Mouse (Mus musculus) layer of hippocampus, adult 8-10 months (tissue): ENCODE data around the gene M6pr. TPM values are rescaled to one million over a fixed set of nuclear protein-coding genes. Genes with fewer than 3 reads are reported as not detected.
A peak's percentile ranks its signal among the peaks of the same experiment; 100 is the strongest.

Source experiments
- DNase-seq, 2 experiments: peaks; one replicate each; pipeline ENCODE4 v3.0.0; 2022; ENCODE audit warnings: low spot score in 2 of 2
- total RNA-seq, 4 experiments: library from RNA; stranded (reverse); gene quantifications; 2 replicates each; pipeline ENCODE4 v1.2.4; 2022

The M6pr gene
- 10 to 100 TPM; 81.2 to 92.7 (median 89.2) TPM for total RNA-seq

DNA sequence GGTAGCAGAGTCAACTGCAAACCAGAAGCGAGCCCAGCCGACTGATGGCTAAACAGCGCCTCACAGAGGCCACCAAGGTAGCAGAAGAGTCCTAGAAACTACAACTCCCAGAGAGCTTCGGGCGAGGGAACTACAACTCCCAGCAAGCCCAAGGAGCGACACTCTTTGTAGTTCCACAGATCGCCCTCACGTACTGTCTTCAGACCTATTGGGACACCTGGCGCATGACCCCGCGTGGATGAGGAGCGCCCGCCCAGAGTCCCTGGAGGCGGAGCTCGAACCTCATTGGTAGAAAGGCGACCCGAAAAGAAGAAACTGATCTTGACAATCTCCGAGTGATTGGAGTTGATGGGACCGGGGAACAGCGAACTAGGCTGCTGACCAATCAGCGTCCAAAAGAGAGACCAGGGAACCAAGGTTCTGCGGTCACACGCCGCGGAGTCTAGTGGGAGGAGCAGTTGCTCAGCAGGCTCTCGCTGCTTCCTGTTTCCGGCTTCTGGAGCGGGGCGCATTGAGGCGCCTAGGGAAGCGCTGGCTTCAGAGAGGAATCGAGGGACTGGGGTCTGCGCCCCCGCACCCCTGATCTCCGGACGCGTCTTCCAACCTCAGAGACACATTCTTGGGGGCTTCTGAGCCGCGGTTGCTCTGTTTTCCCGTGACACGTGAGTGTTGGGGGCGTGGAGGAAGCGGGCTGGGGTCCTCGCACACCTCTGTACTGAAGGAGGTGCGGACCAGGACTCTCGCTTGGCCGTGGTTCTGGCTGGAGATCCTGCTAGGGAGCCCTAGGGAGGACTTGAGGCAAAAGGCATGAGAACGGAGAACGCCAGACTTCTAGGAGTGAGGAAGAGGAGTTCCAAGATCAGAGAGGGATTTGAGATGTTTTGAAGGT lies at the start of gene M6pr:
M6pr (plus strand) TSS at position 216 of the 889 bp plus-strand sequence.
- peak; percentile 98 to 99 for DNase-seq

DNA sequence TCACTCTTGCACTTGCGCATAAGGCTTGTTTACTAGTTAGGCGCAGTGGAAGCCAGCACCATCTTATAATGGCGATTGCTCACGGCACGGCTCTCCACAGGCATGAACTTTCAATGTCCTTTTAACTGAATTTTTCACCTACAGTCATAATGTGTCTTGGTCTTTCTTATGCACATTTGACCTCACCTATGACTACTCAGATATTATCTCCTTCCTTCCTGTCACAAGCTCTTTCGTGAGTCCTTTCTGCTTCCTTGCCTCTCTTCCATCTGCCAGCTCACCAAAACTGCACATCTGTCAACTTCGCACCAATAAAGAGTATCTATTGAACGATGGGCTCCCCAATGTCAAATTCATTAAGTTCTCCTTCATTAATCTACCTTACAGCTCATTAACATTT lies 46.0 kb upstream of the M6pr start:
- no peak for DNase-seq

DNA sequence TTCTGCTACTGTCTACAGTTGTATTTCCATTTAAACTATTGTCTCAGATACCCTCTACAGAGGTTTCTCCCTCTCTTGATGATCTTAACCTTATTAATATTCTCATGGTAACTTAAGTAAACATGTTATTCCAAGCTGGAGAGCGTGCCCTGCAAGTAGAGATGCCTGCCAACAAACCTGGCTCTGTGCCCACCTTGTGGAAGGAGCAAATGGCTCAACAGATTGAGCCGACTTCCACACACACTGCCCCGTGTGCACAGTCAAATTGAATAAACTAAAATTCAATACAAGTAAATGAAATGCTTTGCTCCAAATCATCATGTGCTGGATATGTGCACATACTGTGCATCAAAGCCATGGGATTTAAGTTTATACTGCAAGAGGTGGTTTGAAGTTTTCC lies 40.0 kb upstream of the M6pr start:
- peak; percentile 75 to 84 for DNase-seq

- DNase-seq = no peak
Observed at GRCm38 (mm10) chr6:122269170-122269569, 39.4 kb upstream of the M6pr start.

DNA sequence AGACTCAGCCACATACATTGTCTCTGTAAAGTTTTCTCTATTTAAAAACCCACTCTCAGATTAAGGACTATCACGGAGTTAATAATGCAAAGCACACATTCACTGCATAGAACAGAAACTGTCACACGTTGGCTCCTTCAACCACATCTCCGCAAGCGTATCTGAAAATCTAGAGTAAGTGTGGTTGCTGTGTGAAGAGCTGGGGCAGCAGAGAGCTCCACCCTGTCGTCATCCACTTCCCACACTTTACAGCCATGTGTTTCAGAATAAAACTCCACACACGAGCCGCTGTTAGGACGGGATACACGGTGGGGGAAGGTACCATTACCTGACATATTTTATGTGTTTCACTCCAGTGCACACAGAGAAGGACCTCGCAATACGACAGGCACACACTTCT lies 38.4 kb upstream of the M6pr start:
- no peak for DNase-seq

GRCm38 (mm10) chr6:122274546-122274945 lies 34.0 kb upstream of the M6pr start:
- no peak for DNase-seq

- no peak for DNase-seq
Observed at GRCm38 (mm10) chr6:122276565-122276964, 32.0 kb upstream of the M6pr start.

DNA sequence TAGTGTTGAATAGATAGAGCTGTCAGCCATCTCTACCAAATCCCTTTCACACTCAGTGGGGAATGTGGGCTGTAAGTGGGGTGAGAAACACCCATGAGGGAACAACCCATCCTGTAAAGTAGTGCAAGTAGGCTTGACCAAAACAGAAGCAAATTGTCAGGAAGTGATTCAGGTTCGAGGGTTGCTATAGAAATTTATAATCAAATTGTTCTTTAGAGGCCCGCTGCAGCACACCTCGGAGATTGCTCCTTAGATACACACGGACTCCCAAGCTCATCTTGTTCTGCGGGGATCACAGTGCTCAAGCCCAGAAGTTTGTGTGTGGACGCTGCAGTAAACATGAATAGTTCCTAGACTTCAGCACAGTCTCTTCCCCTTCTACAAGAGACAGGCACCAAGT lies 25.7 kb upstream of the M6pr start, which contains the start of gene Klrg1:
Klrg1 (minus strand) TSS at position 101 of the 400 bp plus-strand sequence.
- DNase-seq = no peak

- no peak for DNase-seq
Observed at GRCm38 (mm10) chr6:122283429-122283828, 25.1 kb upstream of the M6pr start.

GRCm38 (mm10) chr6:122284304-122284703 lies 24.2 kb upstream of the M6pr start:
- no peak for DNase-seq

DNA sequence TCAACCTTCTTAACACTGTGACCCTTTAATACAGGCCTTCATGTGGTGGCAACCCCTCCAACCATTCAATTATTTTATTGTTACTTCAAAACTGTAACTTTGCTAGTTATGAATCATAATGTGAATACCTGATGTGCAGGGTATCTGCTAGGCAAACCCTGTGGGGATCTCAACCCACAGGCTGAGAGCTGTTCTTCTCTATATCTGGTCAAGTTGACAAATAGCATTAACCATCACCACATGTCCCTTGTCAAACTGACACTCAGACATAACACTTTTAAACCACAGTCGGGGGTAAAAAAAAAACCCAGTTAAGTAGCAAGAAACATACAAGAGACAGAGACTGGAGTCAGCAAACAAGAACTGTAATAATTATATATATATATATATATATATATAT lies 23.7 kb upstream of the M6pr start:
- no peak for DNase-seq

DNA sequence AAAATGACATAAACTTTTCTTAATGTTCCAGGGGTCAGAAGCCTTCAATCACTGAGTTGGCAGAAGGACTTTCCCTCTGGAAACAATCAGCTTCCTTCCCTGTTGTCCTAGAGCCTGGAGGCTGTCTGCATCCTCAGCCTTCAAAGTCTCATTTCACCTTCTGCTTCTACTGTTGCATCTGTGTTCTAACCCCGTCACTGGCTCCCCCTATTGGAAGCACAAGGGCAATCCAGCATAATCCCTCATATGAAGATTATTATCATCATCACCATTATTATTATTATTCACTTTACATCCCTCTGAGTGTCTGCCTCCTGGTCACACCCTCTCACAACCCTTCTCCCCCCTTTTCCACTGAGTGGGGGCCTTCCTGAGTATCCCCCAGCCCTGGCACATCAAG lies 20.3 kb upstream of the M6pr start:
- DNase-seq = no peak

DNA sequence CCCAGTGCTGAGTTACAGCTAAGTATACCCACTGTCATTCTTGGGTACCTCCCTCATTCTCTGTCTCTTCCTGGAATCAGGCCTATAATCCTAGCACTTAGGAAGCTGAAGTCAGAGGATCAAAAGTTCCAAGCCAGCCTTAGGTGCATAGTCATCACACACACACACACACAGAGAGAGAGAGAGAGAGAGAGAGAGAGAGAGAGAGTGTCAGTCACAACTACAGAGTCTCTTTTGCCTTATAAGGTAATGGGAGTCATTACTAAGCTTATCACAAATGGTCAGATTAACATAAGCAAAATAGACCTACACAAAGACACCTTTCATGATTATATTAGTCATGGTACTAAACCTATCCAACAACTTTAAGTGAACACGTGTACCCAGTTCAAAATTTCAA lies 19.2 kb upstream of the M6pr start:
- no peak for DNase-seq

- no peak for DNase-seq
Observed at GRCm38 (mm10) chr6:122290253-122290652, 18.3 kb upstream of the M6pr start.

DNA sequence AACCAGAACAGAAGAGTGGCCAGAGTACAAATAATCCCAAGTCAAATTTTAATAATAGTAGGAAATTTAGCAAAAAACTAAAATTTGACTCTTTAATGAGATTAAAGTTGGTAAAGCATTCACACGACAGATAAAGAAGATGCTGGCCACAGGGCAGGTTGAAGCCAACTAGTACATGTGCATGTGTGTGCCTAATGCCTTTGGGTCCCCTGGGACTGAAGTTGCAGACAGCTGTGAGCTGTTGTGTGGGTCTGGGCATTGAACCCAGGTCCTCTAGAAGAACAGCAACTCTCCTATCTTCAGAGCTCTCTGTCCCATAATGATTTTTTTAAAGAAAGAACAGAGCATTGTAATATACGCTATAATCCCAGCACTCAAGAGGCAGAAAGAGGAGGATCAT lies 17.3 kb upstream of the M6pr start:
- DNase-seq = no peak

- DNase-seq = no peak
Observed at GRCm38 (mm10) chr6:122291735-122292134, 16.8 kb upstream of the M6pr start.

GRCm38 (mm10) chr6:122292184-122292583 lies 16.3 kb upstream of the M6pr start:
- no peak for DNase-seq

DNA sequence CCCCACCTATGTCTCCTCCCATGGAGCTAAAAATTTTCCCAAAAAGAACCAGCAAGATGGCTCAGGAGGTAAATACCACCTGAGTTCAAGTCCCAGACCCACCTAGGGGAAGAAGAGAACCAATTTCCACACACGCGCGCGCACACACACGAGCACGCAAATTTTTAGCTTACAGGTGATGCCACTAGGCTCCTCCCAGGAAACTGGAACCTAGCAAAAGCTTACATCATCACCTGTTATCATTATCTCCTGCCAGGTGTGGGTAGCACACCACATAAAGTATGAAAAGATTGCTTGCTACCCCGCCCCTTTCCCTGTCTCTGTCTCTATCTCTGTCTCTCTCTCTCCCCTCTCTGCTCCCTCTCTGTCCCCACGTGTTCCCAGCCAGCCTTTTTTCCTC lies 15.4 kb upstream of the M6pr start:
- DNase-seq = no peak

DNA sequence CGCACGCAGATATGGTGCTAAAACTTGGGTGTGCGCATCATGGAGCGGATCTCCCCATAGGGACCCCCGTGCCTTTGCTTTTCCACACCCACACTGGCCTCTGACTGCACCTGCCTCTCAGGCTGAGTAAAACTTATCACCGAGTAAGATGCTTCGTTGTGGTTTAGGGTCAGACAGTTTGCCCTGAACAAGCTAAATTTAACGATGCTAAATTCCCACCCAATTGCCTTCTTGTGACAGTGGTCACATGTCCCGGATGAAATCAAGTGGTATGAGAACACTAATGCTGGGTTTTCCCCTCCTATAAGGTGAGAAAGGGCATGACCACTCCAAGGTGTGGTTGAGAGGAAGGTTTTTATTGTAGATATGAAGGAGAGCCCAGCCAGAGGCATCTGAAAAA lies 14.7 kb upstream of the M6pr start:
- DNase-seq = no peak

- DNase-seq = no peak
Observed at GRCm38 (mm10) chr6:122294290-122294689, 14.2 kb upstream of the M6pr start.

GRCm38 (mm10) chr6:122295242-122295641 lies 13.3 kb upstream of the M6pr start:
- no peak for DNase-seq

- no peak for DNase-seq
Observed at GRCm38 (mm10) chr6:122296918-122297278, 11.6 kb upstream of the M6pr start.
